Mouse (Mus musculus) ES-Bruce4 (cell line): ENCODE data around the gene Repin1. TPM values are rescaled to one million over a fixed set of nuclear protein-coding genes. Genes with fewer than 3 reads are reported as not detected.
A peak's percentile ranks its signal among the peaks of the same experiment; 100 is the strongest.

ENCODE experiments used
- H3K27ac ChIP-seq: 2 replicates; pipeline ENCODE4 v1.5.1; 2012; ENCODE audit warnings: low read length, inconsistent platforms; ENCODE audit not compliant: insufficient read depth
- H3K27me3 ChIP-seq: 2 replicates; pipeline ENCODE4 v1.6.1; 2012; ENCODE audit warnings: mild to moderate bottlenecking, low read length, inconsistent platforms; ENCODE audit not compliant: control insufficient read depth, poor library complexity, insufficient read depth, severe bottlenecking
- H3K36me3 ChIP-seq: 2 replicates; pipeline ENCODE4 v1.6.1; 2012; ENCODE audit warnings: inconsistent platforms, mild to moderate bottlenecking, low read length, moderate library complexity; ENCODE audit not compliant: control insufficient read depth, poor library complexity, insufficient read depth, severe bottlenecking
- H3K4me1 ChIP-seq: one replicate; pipeline ENCODE4 v1.8.1; 2011; ENCODE audit warnings: low read length; ENCODE audit not compliant: control insufficient read depth, insufficient read depth
- H3K4me3 ChIP-seq: 2 replicates; pipeline ENCODE4 v1.5.1; 2011; ENCODE audit warnings: low read depth, mild to moderate bottlenecking, low read length
- H3K9ac ChIP-seq: 2 replicates; pipeline ENCODE4 v1.6.1; 2012; ENCODE audit warnings: low read depth, mild to moderate bottlenecking, inconsistent platforms; ENCODE audit not compliant: poor library complexity, severe bottlenecking
- H3K9me3 ChIP-seq: replicated peaks from 2 replicates; pipeline ENCODE4 v1.6.1; 2012; ENCODE audit warnings: mild to moderate bottlenecking, low read length, inconsistent platforms; ENCODE audit not compliant: control insufficient read depth, poor library complexity, insufficient read depth, severe bottlenecking
- CTCF ChIP-seq: IDR thresholded peaks from one replicate; pipeline ENCODE4 v1.8.1; 2011; ENCODE audit warnings: low read depth, low read length
- EP300 ChIP-seq: IDR thresholded peaks from 2 replicates; pipeline ENCODE4 v1.6.1; 2011; ENCODE audit warnings: low read depth, low read length; ENCODE audit not compliant: insufficient read depth
- POLR2A ChIP-seq: IDR thresholded peaks from one replicate; pipeline ENCODE4 v1.8.1; 2011; ENCODE audit warnings: low read length; ENCODE audit not compliant: insufficient read depth
- polyA plus RNA-seq: library from polyadenylated mRNA; stranded (reverse); fragments of >200 nt; gene quantifications from 2 replicates; pipeline ENCODE4 v1.2.4, GENCODE M21; 2011; ENCODE audit warnings: low read depth; ENCODE audit not compliant: missing spikeins, insufficient read depth, insufficient read length

Gene Repin1
- polyA plus RNA-seq, 1 experiment: 12.5 TPM

DNA sequence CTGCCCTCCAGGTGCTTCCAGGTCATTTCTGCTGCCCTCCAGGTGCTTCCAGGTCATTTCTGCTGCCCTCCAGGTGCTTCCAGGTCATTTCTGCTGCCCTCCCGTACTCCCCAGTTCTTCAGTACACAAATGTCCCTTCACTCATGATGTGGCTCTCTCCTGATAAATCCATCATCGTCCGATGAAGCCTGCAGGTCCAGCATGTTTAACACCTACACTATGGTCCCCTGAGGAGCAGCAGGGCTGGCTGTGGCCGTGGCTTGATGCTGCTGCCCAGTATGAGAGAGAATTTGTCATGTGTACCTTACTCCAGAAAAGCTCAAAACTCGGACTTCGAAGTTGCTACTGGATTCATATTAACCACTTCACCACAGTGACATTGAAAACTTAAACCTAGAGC, 47.7 kb downstream of the Repin1 start:
- no peaks in the 10 kb centered on the region for H3K36me3 ChIP-seq
- H3K9me3 ChIP-seq: no peaks in the 10 kb centered on the region
- no peaks in the 10 kb centered on the region for H3K4me1 ChIP-seq
- no peak for TF ChIP-seq EP300
- TF ChIP-seq POLR2A: no peak
- no peak overlapping the region for H3K4me3 ChIP-seq
- H3K27me3 ChIP-seq: no peaks in the 10 kb centered on the region
- H3K27ac ChIP-seq: no peak overlapping the region
- no peak overlapping the region for H3K9ac ChIP-seq

DNA sequence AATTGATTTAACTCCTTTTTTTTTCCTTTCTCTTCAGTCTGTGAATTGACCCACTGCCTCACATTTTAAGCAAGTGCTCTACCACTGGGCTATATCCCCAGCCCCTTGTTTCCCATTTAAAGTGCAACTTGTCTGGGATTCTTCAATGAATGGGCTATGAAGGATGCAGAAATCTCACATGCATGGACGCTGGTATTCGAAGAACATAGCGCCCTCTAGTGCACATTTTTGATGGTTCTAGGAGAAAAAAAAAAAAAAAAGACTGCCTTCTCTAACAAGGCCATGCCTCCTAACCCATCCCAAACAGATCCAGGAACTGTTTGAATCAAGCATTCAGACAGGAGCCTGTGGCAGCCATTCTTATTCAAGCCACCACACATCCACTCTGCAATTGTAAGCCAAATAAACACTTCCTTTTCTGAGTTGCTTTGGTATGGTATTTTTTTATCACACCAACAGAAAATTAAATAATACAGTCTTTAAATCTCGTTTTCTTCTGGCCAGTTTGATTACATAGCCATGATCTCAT, 49.1 kb downstream of the Repin1 start:
- no peaks in the 10 kb centered on the region for H3K4me1 ChIP-seq
- TF ChIP-seq POLR2A (no peak), CTCF (no peak), EP300 (no peak)
- no peaks in the 10 kb centered on the region for H3K27me3 ChIP-seq
- H3K4me3 ChIP-seq: no peak overlapping the region
- no peaks in the 10 kb centered on the region for H3K9me3 ChIP-seq
- H3K9ac ChIP-seq: no peak overlapping the region
- no peak overlapping the region for H3K27ac ChIP-seq
- H3K36me3 ChIP-seq: no peaks in the 10 kb centered on the region

DNA sequence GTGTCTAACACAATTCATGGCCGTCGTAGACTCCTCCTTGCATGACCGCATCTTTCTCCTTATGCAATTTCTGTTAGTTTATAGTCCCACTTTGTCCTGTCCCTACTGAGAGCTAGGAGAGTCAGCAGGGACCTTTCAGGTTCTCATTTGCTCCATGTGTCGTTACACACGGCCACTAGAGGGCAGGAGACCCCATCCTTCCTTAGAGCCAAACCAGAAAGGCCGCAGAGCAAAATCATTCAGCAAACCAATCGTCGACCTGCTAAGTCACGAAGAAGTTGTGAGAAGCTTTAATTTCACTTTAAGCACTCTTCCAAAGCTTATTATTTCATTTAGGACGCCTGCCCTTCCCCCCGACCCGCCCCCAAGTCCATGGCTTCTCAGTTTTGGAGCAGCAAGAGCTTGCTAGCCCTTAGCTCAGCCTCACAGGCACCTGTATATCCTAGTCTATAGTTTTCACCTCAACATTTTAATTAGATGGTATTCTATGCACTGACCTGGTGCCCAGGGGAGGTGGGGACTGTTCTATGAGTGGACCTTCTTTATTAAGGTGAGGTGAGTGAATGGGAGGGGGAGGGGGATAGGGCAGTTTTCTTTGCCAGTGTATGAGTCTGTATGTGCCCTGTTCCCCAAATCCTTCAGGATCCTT, 52.1 kb downstream of the Repin1 start:
- Histone ChIP-seq H3K9ac (no peak overlapping the region), H3K4me1 (no peaks in the 10 kb centered on the region), H3K27me3 (no peaks in the 10 kb centered on the region), H3K4me3 (no peak overlapping the region), H3K27ac (no peak overlapping the region), H3K36me3 (no peaks in the 10 kb centered on the region), H3K9me3 (no peaks in the 10 kb centered on the region)
- TF ChIP-seq EP300 (no peak), CTCF (peak; percentile 74), POLR2A (no peak)

DNA sequence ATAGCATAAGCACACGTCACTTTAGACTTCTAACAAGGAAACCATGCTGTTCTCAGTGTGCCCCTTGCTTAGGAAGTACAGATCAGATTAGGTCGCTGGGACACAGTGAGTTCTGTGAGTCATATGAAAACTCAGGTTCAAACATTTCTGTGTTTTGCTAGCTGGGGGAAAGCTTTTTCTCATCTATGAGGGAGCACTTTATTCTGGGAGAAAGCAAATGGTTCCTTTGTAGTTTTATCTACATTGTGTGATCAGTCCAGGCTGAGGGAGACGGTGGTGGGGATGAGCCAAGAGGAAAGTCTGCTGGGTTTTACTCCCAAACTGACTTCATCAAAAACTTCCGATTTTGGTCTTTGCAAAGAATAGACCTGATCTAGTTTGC, 52.6 kb downstream of the Repin1 start:
- Histone ChIP-seq H3K9ac (no peak overlapping the region), H3K9me3 (no peaks in the 10 kb centered on the region), H3K36me3 (no peaks in the 10 kb centered on the region), H3K27me3 (no peaks in the 10 kb centered on the region), H3K27ac (no peak overlapping the region), H3K4me1 (no peaks in the 10 kb centered on the region), H3K4me3 (no peak overlapping the region)
- TF ChIP-seq POLR2A (no peak), EP300 (no peak), CTCF (no peak)

DNA sequence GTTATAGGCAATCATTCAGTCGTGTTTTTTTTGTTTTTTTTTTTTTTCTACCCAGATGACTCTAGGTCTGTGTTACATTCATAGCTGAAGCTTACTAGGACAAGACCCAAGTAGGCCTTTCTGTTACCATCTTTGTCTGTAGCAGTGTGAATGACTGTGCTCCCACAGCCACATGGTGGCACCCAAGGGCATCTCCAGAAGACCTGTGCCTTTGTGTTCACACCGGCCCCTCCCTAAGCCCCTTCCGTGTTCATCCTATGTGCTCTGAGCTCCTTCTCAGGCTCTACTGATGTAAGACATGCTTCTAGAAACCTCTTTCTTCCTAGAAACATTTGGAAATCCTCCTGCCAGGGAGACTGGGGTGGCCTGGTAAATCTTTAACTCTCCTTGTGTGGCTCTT, 53.3 kb downstream of the Repin1 start, which contains the start of gene Gimap8:
Gimap8 (plus strand) TSS at position 240 of the 400 bp plus-strand sequence.
- no peak within 1 kb of the TSS for H3K9ac ChIP-seq
- H3K4me3 ChIP-seq: no peak within 1 kb of the TSS
- no peaks in the 10 kb centered on the region for H3K4me1 ChIP-seq
- TF ChIP-seq POLR2A: no peak
- peak; percentile 60 for TF ChIP-seq CTCF
- TF ChIP-seq EP300: no peak
- H3K9me3 ChIP-seq: no peaks in the 10 kb centered on the region
- H3K27me3 ChIP-seq: no peaks in the 10 kb centered on the region
- H3K36me3 ChIP-seq: no peaks in the 10 kb centered on the region
- no peak within 1 kb of the TSS for H3K27ac ChIP-seq

DNA sequence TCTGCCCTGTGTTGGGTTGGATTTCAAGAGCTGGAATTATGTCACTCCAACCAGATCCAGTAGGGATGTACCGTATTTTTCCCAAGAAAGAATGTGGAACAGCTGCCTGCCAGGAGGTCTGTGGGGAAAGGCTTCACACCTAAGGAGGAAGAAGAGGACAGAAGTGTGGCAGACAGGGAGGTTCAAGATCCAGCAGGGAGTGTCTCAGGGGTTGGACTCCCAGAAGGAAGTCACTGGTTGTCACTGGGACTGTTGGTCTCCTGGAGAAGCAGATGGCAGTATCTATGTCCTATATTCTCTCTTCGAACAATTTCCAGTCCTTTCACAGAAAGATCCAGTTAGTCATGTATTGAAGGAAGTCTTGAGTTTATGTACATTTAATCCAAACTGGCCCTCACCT, 53.9 kb downstream of the Repin1 start:
- H3K9ac ChIP-seq: no peak overlapping the region
- no peaks in the 10 kb centered on the region for H3K4me1 ChIP-seq
- no peak overlapping the region for H3K4me3 ChIP-seq
- H3K36me3 ChIP-seq: no peaks in the 10 kb centered on the region
- H3K27me3 ChIP-seq: no peaks in the 10 kb centered on the region
- H3K9me3 ChIP-seq: no peaks in the 10 kb centered on the region
- TF ChIP-seq POLR2A (no peak), EP300 (no peak), CTCF (no peak)
- no peak overlapping the region for H3K27ac ChIP-seq

Other genes with a start within 250 kb of the Repin1 start
- gene Krba1, start 198.3 kb upstream of the Repin1 start, polyA plus RNA-seq: 17.8 and 18.3 TPM in 2 replicates
- 3.3 and 4.9 TPM in 2 replicates for gene Zfp467, start 148.1 kb upstream of the Repin1 start, polyA plus RNA-seq
- gene Sspo, start 145.7 kb upstream of the Repin1 start, polyA plus RNA-seq: 0.19 and 0.29 TPM in 2 replicates
- gene Atp6v0e2, start 56.3 kb upstream of the Repin1 start, polyA plus RNA-seq: 16.9 and 20.3 TPM in 2 replicates
- gene Lrrc61, start 39.1 kb upstream of the Repin1 start, polyA plus RNA-seq: 6.2 and 12.1 TPM in 2 replicates
- 0.90 TPM in 1 of 2 replicates, not detected in the other for gene Rarres2, start 21.1 kb upstream of the Repin1 start, polyA plus RNA-seq
- gene Gm45021, start 4.3 kb upstream of the Repin1 start, polyA plus RNA-seq: not detected in 2 replicates
- gene Gm44965, start 58 bp downstream of the Repin1 start, polyA plus RNA-seq: not detected in 2 replicates
- gene Zfp775, start 8.2 kb downstream of the Repin1 start, polyA plus RNA-seq: 3.2 and 6.0 TPM in 2 replicates
- gene AI854703, start 32.9 kb downstream of the Repin1 start, polyA plus RNA-seq: 0.29 and 0.36 TPM in 2 replicates
- 0.31 TPM in 1 of 2 replicates, not detected in the other for gene Gimap8, start 53.4 kb downstream of the Repin1 start, polyA plus RNA-seq
- gene Gimap9, start 82.2 kb downstream of the Repin1 start, polyA plus RNA-seq: 1.3 and 1.9 TPM in 2 replicates
- gene Gimap4, start 90.7 kb downstream of the Repin1 start, polyA plus RNA-seq: not detected in 2 replicates
- not detected in 2 replicates for gene Gimap6, start 114.3 kb downstream of the Repin1 start, polyA plus RNA-seq
- not detected in 2 replicates for gene Gm28053, start 124.7 kb downstream of the Repin1 start, polyA plus RNA-seq
- gene Gimap7, start 124.7 kb downstream of the Repin1 start, polyA plus RNA-seq: not detected in 2 replicates
- gene Gimap1, start 145.2 kb downstream of the Repin1 start, polyA plus RNA-seq: not detected in 2 replicates
- not detected in 2 replicates for gene Gimap5, start 152.3 kb downstream of the Repin1 start, polyA plus RNA-seq
- gene Gimap3, start 177.0 kb downstream of the Repin1 start, polyA plus RNA-seq: not detected in 2 replicates
- 13.5 and 15.5 TPM in 2 replicates for gene Tmem176a, start 247.0 kb downstream of the Repin1 start, polyA plus RNA-seq
- 7.1 and 7.2 TPM in 2 replicates for gene Tmem176b, start 247.6 kb downstream of the Repin1 start, polyA plus RNA-seq